Mouse (Mus musculus) heart, postnatal 36 days (tissue): Measurements from ENCODE around the gene P3h4. TPM values are rescaled to one million over a fixed set of nuclear protein-coding genes. Genes with fewer than 3 reads are reported as not detected.

Experiments
- DNase-seq, 2 experiments: peaks; one replicate each; pipeline ENCODE4 v3.0.0; 2021 to 2022
- intact Hi-C: fragments of 180-260 bp; cut with DNase I; formaldehyde crosslinking; loops from one replicate; pipeline ENCODE4 v1.15.1; 2025
- total RNA-seq, 2 experiments: library from RNA; stranded (reverse); gene quantifications; 2 replicates each; pipeline ENCODE4 v1.2.3; 2021

The P3h4 gene
- total RNA-seq, 2 experiments from 2014 or later, result 16.3 to 18.2 TPM

DNA sequence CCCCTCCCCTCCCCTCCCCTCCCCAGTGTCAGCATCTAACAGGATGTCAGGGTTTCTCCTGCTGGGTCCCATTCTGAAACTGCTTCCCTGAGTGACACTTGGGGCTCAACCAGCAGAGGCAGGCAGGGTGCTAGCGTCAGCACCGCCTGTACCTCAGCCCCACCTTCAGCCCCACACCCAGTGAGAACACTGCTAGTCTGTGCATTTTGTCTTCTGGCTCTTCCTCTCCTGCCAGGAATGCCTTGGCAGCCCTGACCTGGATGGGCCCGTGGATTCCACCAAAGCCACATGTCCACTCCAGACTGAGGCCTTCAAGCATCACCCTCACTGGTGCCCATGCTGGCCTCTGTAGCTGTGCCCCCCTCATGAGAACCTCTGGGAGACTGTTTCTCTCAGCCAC is 5.0 kb downstream of the P3h4 start:
- intact Hi-C loops, result no loop called here
- no peak for DNase-seq

GRCm38 (mm10) chr11:100408835-100409462 is 5.7 kb downstream of the P3h4 start:
- no peak for DNase-seq
- intact Hi-C loops, result loop anchor here (1.0 kb wide), 1 partner anchor 47 kb away; no protein-coding TSS in a partner anchor

GRCm38 (mm10) chr11:100408076-100408834 is 6.4 kb downstream of the P3h4 start:
- intact Hi-C loops, result loop anchor here (1.0 kb wide), 1 partner anchor 46 kb away; no protein-coding TSS in a partner anchor
- DNase-seq, result peak; percentile 78 to 80

DNA sequence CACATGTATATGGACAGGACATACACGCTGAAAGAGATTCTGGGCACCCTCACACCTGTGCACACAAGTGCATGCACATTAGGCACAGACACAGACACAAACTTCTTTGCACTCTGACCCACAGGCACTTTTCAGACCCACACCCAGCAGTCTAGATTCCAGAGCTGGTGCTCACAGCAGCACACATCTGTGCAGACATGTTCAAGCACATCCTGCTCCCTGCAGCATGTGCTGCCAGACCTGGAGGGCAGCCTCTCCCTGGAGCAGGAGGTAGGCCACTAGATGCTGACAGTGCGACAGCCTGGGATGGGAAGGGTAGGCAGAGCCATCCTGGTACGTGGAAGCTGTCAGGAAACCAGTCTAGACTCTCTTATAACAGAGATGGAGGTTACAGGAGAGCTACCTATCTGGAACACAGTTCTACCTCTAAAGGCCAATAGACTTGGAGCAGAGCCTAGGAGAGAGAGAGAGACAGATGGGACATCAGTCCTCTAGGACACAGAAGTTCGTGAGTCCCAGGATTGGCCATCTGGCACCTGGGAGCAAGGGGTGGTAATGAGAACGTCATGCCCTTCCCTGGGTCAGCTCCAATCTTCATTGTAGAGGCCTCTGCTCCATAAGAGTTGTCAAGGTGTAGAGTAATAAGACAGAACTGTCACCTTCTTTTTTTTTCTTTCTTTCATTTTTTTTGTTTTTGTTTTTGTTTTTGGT is 7.5 kb downstream of the P3h4 start:
- DNase-seq, result no peak
- intact Hi-C loops, result no loop called here

- DNase-seq, result no peak
- intact Hi-C loops, result no loop called here
Measured at GRCm38 (mm10) chr11:100406273-100406672, 8.4 kb downstream of the P3h4 start.

DNA sequence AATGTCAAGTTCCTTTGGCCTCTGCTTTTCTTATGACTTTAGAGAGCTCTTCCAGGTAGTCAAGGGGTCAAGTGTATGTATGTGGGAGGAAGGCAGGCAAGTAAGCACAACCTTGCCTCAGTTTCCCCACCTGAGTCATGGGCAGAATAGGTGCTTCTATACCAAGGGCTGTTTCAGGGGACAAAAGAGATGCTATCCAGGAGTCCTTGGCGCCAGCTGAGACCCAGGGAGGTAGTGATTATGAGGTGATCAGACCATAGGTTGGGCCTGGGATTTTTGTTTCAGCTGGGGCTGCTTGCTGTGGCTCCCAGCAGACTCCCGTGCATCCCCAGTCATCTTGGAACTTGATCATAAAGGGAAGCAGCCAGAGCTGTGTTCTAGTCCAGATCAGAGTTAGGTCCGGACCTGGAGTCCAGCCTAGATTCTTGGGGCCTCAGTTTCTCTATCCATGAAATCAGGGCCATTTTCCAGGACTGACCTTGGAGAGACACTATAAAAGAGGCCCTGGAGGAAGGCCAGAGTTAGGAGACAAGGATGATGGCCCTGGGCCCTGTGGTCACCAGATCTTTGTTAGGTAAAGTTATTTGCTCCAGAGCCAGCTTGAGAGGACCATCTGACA is 10.1 kb downstream of the P3h4 start:
- no peak for DNase-seq
- intact Hi-C loops, result no loop called here

DNA sequence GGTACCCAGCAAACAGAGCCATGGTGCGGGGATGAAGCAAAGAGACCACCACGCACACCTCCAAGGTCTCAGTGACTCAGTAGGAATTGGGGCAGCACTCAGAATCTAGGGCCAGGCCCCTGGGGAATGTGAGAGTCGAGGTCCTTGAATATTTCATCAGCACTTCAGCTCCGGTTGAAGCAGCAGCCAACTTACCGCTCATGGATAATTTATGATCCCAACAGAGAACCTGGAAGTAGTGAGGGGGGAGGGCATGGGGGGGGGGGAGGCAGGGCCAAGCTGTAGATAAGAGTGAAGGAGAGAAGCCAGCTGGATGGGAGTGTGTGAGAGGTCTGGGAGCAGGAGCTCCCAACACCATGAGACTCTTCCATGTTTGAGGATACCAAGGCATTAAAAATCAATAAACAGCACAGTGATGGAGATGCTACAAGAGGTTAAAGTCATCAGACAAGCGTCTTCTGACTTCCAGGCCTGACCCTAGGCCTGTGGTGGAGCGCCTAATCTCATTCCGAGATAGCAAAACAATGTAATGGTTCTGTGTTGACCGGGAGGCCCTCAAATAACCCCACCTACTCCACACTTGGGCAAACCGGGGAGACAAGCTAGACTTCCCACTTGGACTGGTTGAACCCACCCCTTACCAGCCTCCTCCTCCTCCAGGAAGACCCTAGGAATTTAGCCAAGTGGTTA is 11.0 kb downstream of the P3h4 start:
- no peak for DNase-seq
- intact Hi-C loops, result loop anchor here (2.0 kb wide), 1 partner anchor 17 kb away; no protein-coding TSS in a partner anchor

DNA sequence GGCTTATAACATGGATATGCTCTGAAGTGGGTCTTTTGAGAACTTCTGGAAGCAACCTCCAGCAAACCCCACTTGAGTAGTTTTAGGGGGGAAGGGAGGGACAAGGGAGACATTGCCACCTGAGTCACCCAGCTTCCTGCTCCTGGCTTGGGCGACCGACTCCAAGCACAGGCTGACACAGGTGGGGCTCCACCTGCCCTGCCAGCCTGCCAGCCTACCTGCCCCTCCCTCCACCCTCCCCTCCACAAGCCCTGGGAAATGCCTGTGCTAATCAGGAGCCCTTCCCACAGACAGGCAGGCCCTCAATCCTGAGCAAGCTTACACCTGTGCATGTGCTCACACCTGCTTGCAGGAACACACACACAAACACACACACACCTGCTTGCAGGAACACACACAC is 12.0 kb downstream of the P3h4 start:
- intact Hi-C loops, result loop anchor here (2.0 kb wide), 1 partner anchor 16 kb away; no protein-coding TSS in a partner anchor
- no peak for DNase-seq

- peak in 1 of 2 experiments; percentile 63 for DNase-seq
- intact Hi-C loops, result loop anchor here (2.0 kb wide), 1 partner anchor 15 kb away; no protein-coding TSS in a partner anchor
Measured at GRCm38 (mm10) chr11:100402240-100402639, 12.4 kb downstream of the P3h4 start.

DNA sequence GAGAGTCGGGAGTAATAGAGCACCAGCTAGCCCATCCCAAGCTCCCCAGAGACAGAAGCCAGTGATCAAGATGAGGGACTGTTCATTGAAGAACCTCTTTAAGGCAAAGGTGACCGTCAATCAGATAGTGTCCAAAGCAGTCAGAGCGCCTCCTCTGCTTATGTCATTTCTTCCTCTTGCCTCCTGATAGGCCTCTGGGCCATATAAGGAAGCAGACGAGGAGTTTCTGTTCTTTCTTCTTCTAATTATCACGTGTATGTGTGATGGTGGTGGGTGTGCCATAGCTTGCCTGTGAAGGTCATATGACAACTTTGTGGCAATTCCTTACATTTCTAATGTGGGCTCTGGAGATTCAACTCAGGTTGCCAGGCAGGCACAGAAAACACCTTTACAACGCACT is 13.8 kb downstream of the P3h4 start:
- DNase-seq, result no peak
- intact Hi-C loops, result no loop called here

GRCm38 (mm10) chr11:100399727-100400538 is 14.7 kb downstream of the P3h4 start:
- no peak for DNase-seq
- intact Hi-C loops, result loop anchor here (10.0 kb wide), 1 partner anchor 565 kb away; no protein-coding TSS in a partner anchor

DNA sequence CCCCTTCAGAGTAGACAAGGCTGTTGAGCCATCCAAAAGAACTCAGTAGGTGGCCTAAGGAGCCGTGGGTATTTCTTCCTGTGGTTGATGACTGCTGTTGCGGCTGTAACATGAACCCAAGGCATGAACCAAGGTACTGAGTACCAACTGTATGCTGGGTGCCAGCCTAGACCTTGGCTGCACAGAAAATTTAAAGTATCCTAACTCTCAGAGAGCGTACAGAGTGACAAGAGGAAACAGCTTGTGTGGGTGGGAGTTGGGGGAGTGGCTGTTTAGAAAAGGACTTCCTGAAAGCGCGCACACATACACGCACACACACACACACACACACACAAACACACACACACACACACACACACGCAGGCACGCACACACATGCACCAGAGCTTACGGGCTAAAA is 15.3 kb downstream of the P3h4 start:
- intact Hi-C loops, result loop anchor here (10.0 kb wide), 1 partner anchor 565 kb away; no protein-coding TSS in a partner anchor
- no peak for DNase-seq

- intact Hi-C loops, result loop anchor here (10.0 kb wide), 1 partner anchor 566 kb away; no protein-coding TSS in a partner anchor
- DNase-seq, result no peak
Measured at GRCm38 (mm10) chr11:100398517-100398916, 16.1 kb downstream of the P3h4 start.

DNA sequence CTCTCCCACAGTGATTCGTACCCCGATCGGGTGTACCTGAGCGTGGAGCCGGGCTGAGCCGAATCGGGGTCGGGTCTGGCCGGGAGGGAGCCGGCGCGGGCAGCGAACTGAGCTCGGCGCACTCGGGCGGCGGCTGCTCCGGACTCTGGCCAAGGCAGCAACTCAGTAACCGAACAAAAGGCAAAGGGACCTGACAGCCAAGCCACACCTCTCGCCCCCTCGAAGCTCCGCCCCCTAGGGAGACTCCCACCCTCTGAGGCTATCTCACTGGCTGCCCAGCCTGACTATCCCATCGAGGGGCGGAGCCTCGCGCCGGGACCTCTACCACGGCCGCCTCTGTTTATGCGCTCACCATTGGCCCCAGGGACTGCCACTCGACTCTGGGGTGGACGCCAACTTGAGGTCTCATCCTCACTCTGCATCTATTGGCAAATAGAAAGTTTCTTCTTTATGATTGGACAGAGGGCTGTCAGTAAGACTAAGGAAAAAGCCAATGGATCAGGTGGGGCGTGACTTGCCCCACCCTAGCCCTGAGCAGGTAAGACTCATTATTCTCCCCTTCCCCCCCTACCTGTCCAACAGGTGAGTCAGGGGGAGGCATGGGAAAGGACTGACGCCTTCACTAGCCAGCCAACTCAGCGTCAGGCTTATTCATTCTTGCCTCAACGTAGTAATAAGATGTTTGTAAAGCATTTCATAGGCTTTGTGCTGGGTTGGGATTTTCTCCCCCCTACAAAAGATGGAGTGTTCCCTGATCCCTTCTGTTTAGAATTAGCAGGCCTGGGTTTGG is 16.8 kb downstream of the P3h4 start, which contains the start of gene Jup:
TSS of gene Jup (minus strand) at position 164 of the 790 bp plus-strand sequence.
- intact Hi-C loops, result loop anchor here (1.0 to 10.0 kb wide), 3 partner anchors 9 to 567 kb away; partner anchors contain the start of genes Fkbp10 and P3h4
- peak; percentile 99 for DNase-seq

DNA sequence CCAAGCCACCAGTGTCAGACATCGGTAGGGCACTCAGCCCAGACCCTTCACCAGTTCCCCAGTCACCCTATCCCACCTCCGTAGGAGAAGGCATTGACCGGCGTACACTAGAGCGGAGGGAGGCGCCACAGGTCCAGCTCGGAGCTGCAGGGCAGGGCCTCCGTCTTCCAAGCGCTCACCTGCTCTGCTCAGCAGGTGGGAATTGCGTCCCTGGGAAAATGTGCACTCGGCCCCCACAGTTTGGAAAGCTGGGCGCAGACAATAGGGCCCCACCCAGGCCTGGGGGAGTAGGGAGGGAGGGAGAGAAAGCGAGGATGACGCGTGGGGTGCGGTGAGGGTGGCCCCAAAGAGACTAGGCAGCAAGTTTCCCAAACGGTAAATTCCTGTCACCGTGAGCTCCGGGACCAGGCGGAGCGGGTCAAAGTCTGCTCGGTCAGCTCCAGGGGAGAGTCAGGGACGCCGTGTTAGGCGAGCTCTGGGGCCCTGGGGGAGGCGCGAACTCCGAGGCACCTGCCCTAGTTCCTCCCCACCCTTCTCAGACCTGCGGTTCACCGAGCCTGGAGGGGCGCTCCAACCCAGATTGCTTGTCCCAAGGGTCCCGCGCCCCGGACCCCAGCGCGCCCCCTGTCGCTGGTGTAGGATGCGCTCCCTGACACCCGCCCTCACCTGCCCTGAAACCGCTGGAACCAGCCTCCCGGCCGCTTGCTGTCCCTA is 17.6 kb downstream of the P3h4 start:
- intact Hi-C loops, result loop anchor here (1.0 to 10.0 kb wide), 3 partner anchors 9 to 568 kb away; partner anchors contain the start of genes Fkbp10 and P3h4
- peak in 1 of 2 experiments; percentile 75 for DNase-seq

DNA sequence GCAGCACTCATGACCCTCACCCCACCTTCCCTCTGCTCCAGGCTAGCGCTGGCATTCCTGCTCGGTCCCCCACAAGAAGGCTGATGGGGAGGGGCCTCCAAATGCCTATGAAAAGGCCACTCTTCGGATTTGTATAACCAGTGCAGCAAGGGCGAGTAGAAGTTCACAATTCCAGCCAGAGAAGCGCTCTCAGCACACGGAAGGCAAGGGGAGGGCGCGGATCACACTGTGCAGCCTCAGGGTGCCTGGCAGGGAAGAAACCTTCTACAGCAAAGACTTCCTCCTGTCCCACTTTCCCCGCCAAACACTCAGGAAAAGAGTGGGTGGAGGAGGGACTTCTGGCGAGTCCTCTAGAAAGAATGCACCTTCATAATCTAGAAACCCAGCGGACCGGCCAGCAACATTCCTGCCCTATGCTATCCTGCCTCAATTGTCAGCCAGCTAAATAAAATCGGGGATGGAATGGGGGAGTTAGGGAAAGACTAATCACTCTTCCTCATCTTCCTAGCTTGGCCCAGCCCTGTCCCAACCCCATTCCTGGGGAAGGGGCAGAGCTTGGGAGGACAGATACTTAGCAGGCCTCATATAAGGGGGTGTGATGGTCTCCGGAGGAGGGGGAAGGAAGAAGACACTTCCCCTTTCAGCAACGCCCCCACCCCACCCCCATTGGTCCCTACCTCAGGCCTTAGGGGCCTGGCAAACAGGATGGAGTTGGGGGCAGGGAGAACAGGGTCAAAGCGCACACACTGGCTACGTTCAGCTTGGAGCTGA is 18.6 kb downstream of the P3h4 start:
- intact Hi-C loops, result loop anchor here (2.0 to 10.0 kb wide), 2 partner anchors 19 to 569 kb away; partner anchors contain the start of genes Fkbp10 and P3h4
- DNase-seq, result peak; percentile 42 to 66
